Mouse (Mus musculus) limb, embryonic 14.5 days (tissue): ENCODE measurements around the gene Icosl. TPM values are rescaled to one million over a fixed set of nuclear protein-coding genes. Genes with fewer than 3 reads are reported as not detected.

Experiments used
- ATAC-seq: fragments of 200-750 bp; cut with Nextera tagmentation; 2 replicates; pipeline ENCODE4 v1.8.0; 2017; ENCODE audit warnings: low read depth, moderate number of reproducible peaks, moderate TSS enrichment; ENCODE audit not compliant: low FRiP score
- DNase-seq: peaks from one replicate; pipeline ENCODE4 v3.0.0-alpha.2; 2015; ENCODE audit warnings: low spot score
- H3K27ac ChIP-seq: fragments of 300-500 bp; sonication (generic); replicated peaks from 2 replicates; pipeline ENCODE4 v1.5.1; 2014; ENCODE audit warnings: low read depth, mild to moderate bottlenecking, low read length, moderate library complexity, mixed read lengths
- H3K27me3 ChIP-seq: fragments of 300-500 bp; sonication (generic); 2 replicates; pipeline ENCODE4 v1.6.1; 2014; ENCODE audit warnings: low read length, mixed read lengths; ENCODE audit not compliant: control insufficient read depth, insufficient read depth
- H3K36me3 ChIP-seq: fragments of 300-500 bp; sonication (generic); 2 replicates; pipeline ENCODE4 v1.6.1; 2014; ENCODE audit warnings: mild to moderate bottlenecking, low read length, moderate library complexity, mixed read lengths; ENCODE audit not compliant: control insufficient read depth, insufficient read depth
- H3K4me1 ChIP-seq: fragments of 300-500 bp; sonication (generic); 2 replicates; pipeline ENCODE4 v1.6.1; 2014; ENCODE audit warnings: antibody characterized with exemption, low read length, mixed read lengths; ENCODE audit not compliant: control insufficient read depth, insufficient read depth
- H3K4me2 ChIP-seq: fragments of 300-500 bp; sonication (generic); replicated peaks from 2 replicates; pipeline ENCODE4 v1.6.1; 2014; ENCODE audit warnings: low read depth, mild to moderate bottlenecking, low read length, moderate library complexity; ENCODE audit not compliant: severe bottlenecking
- H3K4me3 ChIP-seq: fragments of 300-500 bp; sonication (generic); replicated peaks from 2 replicates; pipeline ENCODE4 v1.5.1; 2014; ENCODE audit warnings: low read length
- H3K9ac ChIP-seq: fragments of 300-500 bp; sonication (generic); 2 replicates; pipeline ENCODE4 v1.6.1; 2014; ENCODE audit warnings: mild to moderate bottlenecking, low read depth, low read length, moderate library complexity; ENCODE audit not compliant: severe bottlenecking
- H3K9me3 ChIP-seq: fragments of 300-500 bp; sonication (generic); 2 replicates; pipeline ENCODE4 v1.6.1; 2016; ENCODE audit warnings: low read length; ENCODE audit not compliant: control insufficient read depth
- POLR2A ChIP-seq: fragments of 200-500 bp; IDR thresholded peaks from 2 replicates; pipeline ENCODE4 v1.8.0; 2012; ENCODE audit warnings: inconsistent platforms, mild to moderate bottlenecking, moderate library complexity, borderline replicate concordance; ENCODE audit not compliant: insufficient read depth, insufficient read length; ENCODE audit errors: extremely low read depth
- WGBS: fragments of 180-500 bp; shearing (Covaris S2); extraction: QIAGEN DNeasy Blood & Tissue Kit; methylation state at CpG from one replicate; pipeline ENCODE4 v1.1.7; 2014; 5-methylcytosine and 5-hydroxymethylcytosine counted together
- polyA plus RNA-seq, 2 experiments: library from polyadenylated mRNA; depleted of rRNA in 1 of 2; stranded (reverse) in 1 of 2; unstranded in 1 of 2; fragments of >200 nt; fragmentation: Nextera tagmentation in 1 of 2; extraction: Ambion mirVana in 1 of 2; gene quantifications; 2 replicates each; pipeline versions ENCODE4 v1.2.1 to v1.2.3; 2012 to 2014

Icosl gene
- polyA plus RNA-seq, 2 experiments: 5.6 to 8.7 TPM

GRCm38 (mm10) chr10:78100989-78101780 is 32.1 kb downstream of the Icosl start:
- Histone ChIP-seq H3K9me3 (no peaks in the 10 kb centered on the region), H3K4me2 (peak overlapping the region; percentile 56), H3K4me1 (peaks cover 8% of the 10 kb centered on the region), H3K36me3 (no peaks in the 10 kb centered on the region), H3K27ac (no peak overlapping the region), H3K4me3 (peak overlapping the region; percentile 23), H3K27me3 (no peaks in the 10 kb centered on the region), H3K9ac (peak overlapping the region; percentile 5; the same call in 1 of the 2 replicates)
- TF ChIP-seq POLR2A: no peak
- peak; percentile 25 for DNase-seq
- WGBS: 26% methylated on average over 16 of the region's 16 CpGs
- peak; percentile 67; the same call in 1 of the 2 replicates for ATAC-seq

GRCm38 (mm10) chr10:78104555-78105490 is 35.7 kb downstream of the Icosl start:
- H3K4me2 ChIP-seq: no peak overlapping the region
- ATAC-seq (peak; percentile 78), DNase-seq (peak; percentile 80)
- no peaks in the 10 kb centered on the region for H3K27me3 ChIP-seq
- whole genome bisulfite sequencing: 47% methylated on average over 11 of the region's 11 CpGs
- TF ChIP-seq POLR2A: no peak
- peaks cover 8% of the 10 kb centered on the region for H3K4me1 ChIP-seq
- no peak overlapping the region for H3K4me3 ChIP-seq
- H3K9me3 ChIP-seq: no peaks in the 10 kb centered on the region
- H3K36me3 ChIP-seq: no peaks in the 10 kb centered on the region
- no peak overlapping the region for H3K27ac ChIP-seq
- H3K9ac ChIP-seq: no peak overlapping the region

GRCm38 (mm10) chr10:78105548-78105947 is 36.4 kb downstream of the Icosl start:
- H3K4me1 ChIP-seq: peaks cover 8% of the 10 kb centered on the region
- no peaks in the 10 kb centered on the region for H3K9me3 ChIP-seq
- H3K4me3 ChIP-seq: no peak overlapping the region
- no peaks in the 10 kb centered on the region for H3K27me3 ChIP-seq
- H3K4me2 ChIP-seq: no peak overlapping the region
- H3K27ac ChIP-seq: no peak overlapping the region
- no peak for DNase-seq
- no peak overlapping the region for H3K9ac ChIP-seq
- no peak for TF ChIP-seq POLR2A
- 82% methylated on average over 12 of the region's 12 CpGs for whole genome bisulfite sequencing
- no peaks in the 10 kb centered on the region for H3K36me3 ChIP-seq
- ATAC-seq: no peak

GRCm38 (mm10) chr10:78114521-78115092 is 45.5 kb downstream of the Icosl start:
- Histone ChIP-seq H3K4me2 (no peak overlapping the region), H3K36me3 (no peaks in the 10 kb centered on the region), H3K27me3 (no peaks in the 10 kb centered on the region), H3K4me3 (no peak overlapping the region), H3K9ac (no peak overlapping the region), H3K4me1 (no peaks in the 10 kb centered on the region), H3K27ac (no peak overlapping the region), H3K9me3 (no peaks in the 10 kb centered on the region)
- 81% methylated on average over 4 of the region's 4 CpGs for WGBS
- TF ChIP-seq POLR2A: no peak
- DNase-seq (no peak), ATAC-seq (no peak)

GRCm38 (mm10) chr10:78115153-78115552 is 46.1 kb downstream of the Icosl start:
- Histone ChIP-seq H3K27me3 (no peaks in the 10 kb centered on the region), H3K4me1 (no peaks in the 10 kb centered on the region), H3K36me3 (no peaks in the 10 kb centered on the region), H3K27ac (no peak overlapping the region), H3K4me3 (no peak overlapping the region), H3K9ac (no peak overlapping the region), H3K4me2 (no peak overlapping the region), H3K9me3 (no peaks in the 10 kb centered on the region)
- no peak for TF ChIP-seq POLR2A
- 80% methylated on average over 2 of the region's 2 CpGs for WGBS
- DNase-seq (no peak), ATAC-seq (no peak)
